Mouse (Mus musculus) hindbrain, embryonic 15.5 days (tissue): ENCODE measurements around the gene Egfem1. TPM values are rescaled to one million over a fixed set of nuclear protein-coding genes. Genes with fewer than 3 reads are reported as not detected.

Source experiments
- ATAC-seq: fragments of 200-750 bp; cut with Nextera tagmentation; 2 replicates; pipeline ENCODE4 v1.8.0; 2017; ENCODE audit warnings: low read depth, moderate number of reproducible peaks, moderate TSS enrichment; ENCODE audit not compliant: low FRiP score
- H3K27ac ChIP-seq: fragments of 300-500 bp; sonication (generic); replicated peaks from 2 replicates; pipeline ENCODE4 v1.5.1; 2015; ENCODE audit warnings: mild to moderate bottlenecking, inconsistent platforms
- H3K27me3 ChIP-seq: fragments of 300-500 bp; sonication (generic); 2 replicates; pipeline ENCODE4 v1.6.1; 2015; ENCODE audit warnings: control low read depth, inconsistent platforms
- H3K36me3 ChIP-seq: fragments of 300-500 bp; sonication (generic); 2 replicates; pipeline ENCODE4 v1.6.1; 2015; ENCODE audit warnings: control low read depth, inconsistent platforms
- H3K4me1 ChIP-seq: fragments of 300-500 bp; sonication (generic); replicated peaks from 2 replicates; pipeline ENCODE4 v1.6.1; 2015; ENCODE audit warnings: control low read depth, inconsistent platforms
- H3K4me2 ChIP-seq: fragments of 300-500 bp; sonication (generic); 2 replicates; pipeline ENCODE4 v1.6.1; 2015; ENCODE audit warnings: moderate library complexity, mild to moderate bottlenecking, inconsistent platforms
- H3K4me3 ChIP-seq: fragments of 300-500 bp; sonication (generic); 2 replicates; pipeline ENCODE4 v1.5.1; 2015; ENCODE audit warnings: mild to moderate bottlenecking, inconsistent platforms
- H3K9ac ChIP-seq: fragments of 300-500 bp; sonication (generic); 2 replicates; pipeline ENCODE4 v1.6.1; 2015; ENCODE audit warnings: inconsistent platforms
- H3K9me3 ChIP-seq: fragments of 300-500 bp; sonication (generic); 2 replicates; pipeline ENCODE4 v1.6.1; 2016; ENCODE audit warnings: control low read depth, inconsistent platforms
- WGBS: fragments of 180-500 bp; shearing (Covaris S2); methylation state at CpG from one replicate; pipeline ENCODE4 v1.1.7; 2015; 5-methylcytosine and 5-hydroxymethylcytosine counted together
- polyA plus RNA-seq: library from polyadenylated mRNA; unstranded; fragments of >200 nt; fragmentation: Nextera tagmentation; extraction: Ambion mirVana; gene quantifications from 2 replicates; pipeline ENCODE4 v1.2.1, GENCODE M21; 2015

Egfem1 gene
- polyA plus RNA-seq, 1 experiment from 2014 or later: 4.6 TPM

DNA sequence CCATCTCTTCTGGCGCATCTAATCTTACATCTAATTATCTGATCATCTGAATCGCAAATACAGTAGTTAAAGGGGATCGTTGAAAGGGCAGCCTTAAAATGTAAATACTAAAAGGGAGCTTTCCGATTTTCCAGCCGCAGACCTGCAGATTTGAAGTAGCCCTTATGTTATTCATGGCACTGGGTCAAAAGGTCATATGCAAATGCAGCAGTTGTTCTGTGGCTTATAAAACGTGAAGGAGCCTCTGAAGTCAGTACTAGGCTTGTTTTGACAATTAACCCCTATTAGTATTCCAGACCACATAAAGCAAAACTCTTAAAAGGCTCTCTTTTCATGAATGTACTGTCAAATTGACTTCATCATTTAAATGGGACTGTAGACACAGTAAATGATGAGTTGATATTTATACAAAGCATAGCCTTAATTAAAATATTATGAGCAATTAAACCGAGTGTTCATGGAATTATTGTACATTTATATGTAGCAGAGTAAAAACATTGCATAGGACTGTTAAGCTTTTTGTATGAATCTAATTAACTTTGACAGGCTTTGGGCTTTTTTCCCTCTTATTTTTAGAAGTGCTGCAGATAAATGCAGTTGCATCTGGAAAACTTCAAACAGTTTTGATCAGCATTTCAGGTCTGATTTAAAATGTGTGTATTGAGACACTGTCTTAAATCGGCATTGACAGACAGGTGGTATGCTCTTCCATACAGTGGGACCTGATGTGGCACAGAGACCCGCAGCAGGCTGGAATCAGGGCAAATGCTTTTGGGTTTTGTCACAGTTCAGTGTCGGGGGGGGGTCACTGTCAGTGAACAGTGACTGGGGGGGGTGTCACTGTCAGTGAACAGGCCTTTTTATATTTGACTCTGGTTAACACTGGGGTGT is 54.5 kb downstream of the Egfem1 start:
- Histone ChIP-seq H3K27me3 (no peaks in the 10 kb centered on the region; the same call in 1 of the 2 replicates), H3K4me1 (peaks cover 29% of the 10 kb centered on the region), H3K4me3 (no peak overlapping the region), H3K36me3 (no peaks in the 10 kb centered on the region), H3K27ac (no peak overlapping the region), H3K9me3 (no peaks in the 10 kb centered on the region), H3K4me2 (no peak overlapping the region; the same call in 1 of the 2 replicates), H3K9ac (no peak overlapping the region)
- peak; percentile 59; the same call in 1 of the 2 replicates for ATAC-seq
- 11% methylated on average over 10 of the region's 10 CpGs for WGBS

DNA sequence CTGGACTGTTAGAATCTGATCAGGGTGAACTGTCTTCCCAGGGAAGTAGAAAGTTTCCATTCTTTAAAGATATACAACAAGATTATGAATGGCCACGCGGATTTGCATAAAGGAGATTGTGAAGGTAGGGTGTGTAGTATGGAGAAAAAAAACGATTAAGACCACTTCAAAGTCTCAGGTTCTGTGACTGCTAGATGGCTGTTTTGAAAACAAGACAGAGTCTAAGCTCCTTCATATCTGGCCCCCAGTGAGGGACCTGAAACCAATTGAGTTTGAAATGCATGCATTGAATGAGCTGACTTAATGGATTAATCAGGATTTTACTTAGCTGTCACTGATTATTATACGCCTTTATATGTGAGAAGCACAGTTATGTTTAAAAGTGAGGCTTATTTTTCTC is 86.6 kb downstream of the Egfem1 start:
- Histone ChIP-seq H3K4me2 (no peak overlapping the region), H3K27ac (no peak overlapping the region), H3K27me3 (no peaks in the 10 kb centered on the region), H3K4me3 (no peak overlapping the region), H3K9ac (no peak overlapping the region), H3K36me3 (no peaks in the 10 kb centered on the region), H3K9me3 (no peaks in the 10 kb centered on the region), H3K4me1 (no peaks in the 10 kb centered on the region)
- no peak for ATAC-seq
- 85% methylated on average over 4 of the region's 4 CpGs for WGBS

DNA sequence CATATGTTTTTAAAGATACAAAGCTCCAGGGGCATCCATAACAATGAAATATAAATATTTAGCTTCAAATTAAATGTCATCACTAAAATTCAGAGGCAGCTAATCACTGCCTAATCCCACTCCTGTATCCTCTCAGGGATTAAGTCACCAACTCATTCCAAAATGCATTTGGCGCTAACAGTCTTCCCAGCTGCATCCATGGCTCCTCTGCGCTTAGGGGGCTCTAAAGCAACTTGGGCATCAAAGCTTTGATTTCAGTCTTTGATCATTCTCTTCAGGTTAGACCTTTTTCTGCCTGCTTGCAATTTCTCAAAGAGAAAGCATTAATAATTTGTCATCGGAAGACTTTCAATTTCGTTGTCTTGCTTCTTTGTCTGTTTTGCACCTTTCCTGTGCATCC is 87.2 kb downstream of the Egfem1 start:
- no peak overlapping the region for H3K4me3 ChIP-seq
- no peaks in the 10 kb centered on the region for H3K9me3 ChIP-seq
- H3K9ac ChIP-seq: no peak overlapping the region
- H3K36me3 ChIP-seq: no peaks in the 10 kb centered on the region
- no peaks in the 10 kb centered on the region for H3K27me3 ChIP-seq
- H3K4me1 ChIP-seq: no peaks in the 10 kb centered on the region
- 69% methylated on average over 4 of the region's 4 CpGs for WGBS
- H3K27ac ChIP-seq: no peak overlapping the region
- no peak overlapping the region for H3K4me2 ChIP-seq
- ATAC-seq: no peak

DNA sequence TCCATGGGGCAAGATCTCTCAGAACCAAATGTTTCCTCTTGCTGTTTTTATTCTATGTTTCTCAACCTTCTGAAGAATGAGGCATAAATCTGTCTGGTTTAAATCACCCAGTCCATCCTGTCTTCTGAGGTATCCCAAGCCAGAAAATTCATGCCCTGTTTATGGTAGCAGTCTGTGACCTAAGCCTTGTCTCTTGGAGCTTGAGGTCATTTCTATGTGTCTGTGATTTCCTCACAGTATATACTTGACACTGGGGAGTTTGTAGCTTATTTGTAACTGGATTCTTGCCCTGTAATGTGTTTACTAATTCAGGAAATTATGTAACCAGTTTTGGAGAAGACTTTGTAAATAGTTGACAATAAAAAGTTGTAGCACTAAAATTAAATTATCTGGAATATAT is 95.2 kb downstream of the Egfem1 start:
- ATAC-seq: no peak
- no peaks in the 10 kb centered on the region for H3K9me3 ChIP-seq
- H3K36me3 ChIP-seq: no peaks in the 10 kb centered on the region
- H3K27ac ChIP-seq: no peak overlapping the region
- H3K4me1 ChIP-seq: no peaks in the 10 kb centered on the region
- no peak overlapping the region for H3K4me2 ChIP-seq
- no peak overlapping the region for H3K4me3 ChIP-seq
- no peak overlapping the region for H3K9ac ChIP-seq
- H3K27me3 ChIP-seq: no peaks in the 10 kb centered on the region

GRCm38 (mm10) chr3:29182988-29183387 is 101.2 kb downstream of the Egfem1 start:
- Histone ChIP-seq H3K36me3 (no peaks in the 10 kb centered on the region), H3K9me3 (no peaks in the 10 kb centered on the region), H3K4me3 (no peak overlapping the region), H3K27ac (peak overlapping the region; percentile 42), H3K27me3 (no peaks in the 10 kb centered on the region), H3K4me1 (peaks cover 21% of the 10 kb centered on the region), H3K9ac (no peak overlapping the region), H3K4me2 (no peak overlapping the region)
- WGBS: 42% methylated on average over 10 of the region's 10 CpGs
- peak; percentile 71; the same call in 1 of the 2 replicates for ATAC-seq

- no peaks in the 10 kb centered on the region for H3K27me3 ChIP-seq
- no peaks in the 10 kb centered on the region for H3K9me3 ChIP-seq
- H3K4me2 ChIP-seq: peak overlapping the region; percentile 23
- peaks cover 21% of the 10 kb centered on the region for H3K4me1 ChIP-seq
- H3K9ac ChIP-seq: 0 out of 2 replicates have a peak overlapping the region, but pooled peaks have one; percentile 27
- no peak overlapping the region for H3K4me3 ChIP-seq
- H3K27ac ChIP-seq: peak overlapping the region; percentile 73
- ATAC-seq: peak; percentile 52; the same call in 1 of the 2 replicates
- H3K36me3 ChIP-seq: no peaks in the 10 kb centered on the region
- WGBS: 24% methylated on average over 7 of the region's 7 CpGs
Measured at GRCm38 (mm10) chr3:29183615-29184198, 101.9 kb downstream of the Egfem1 start.

GRCm38 (mm10) chr3:29184486-29185241 is 102.8 kb downstream of the Egfem1 start:
- Histone ChIP-seq H3K27me3 (no peaks in the 10 kb centered on the region), H3K36me3 (no peaks in the 10 kb centered on the region), H3K9me3 (no peaks in the 10 kb centered on the region), H3K27ac (no peak overlapping the region), H3K4me3 (no peak overlapping the region), H3K9ac (no peak overlapping the region), H3K4me2 (no peak overlapping the region), H3K4me1 (peaks cover 21% of the 10 kb centered on the region)
- WGBS: 33% methylated on average over 7 of the region's 7 CpGs
- ATAC-seq: no peak

- H3K9me3 ChIP-seq: no peaks in the 10 kb centered on the region
- H3K4me2 ChIP-seq: no peak overlapping the region
- no peak overlapping the region for H3K4me3 ChIP-seq
- 73% methylated on average over 6 of the region's 6 CpGs for WGBS
- no peaks in the 10 kb centered on the region for H3K36me3 ChIP-seq
- H3K27ac ChIP-seq: no peak overlapping the region
- no peaks in the 10 kb centered on the region for H3K4me1 ChIP-seq
- no peaks in the 10 kb centered on the region for H3K27me3 ChIP-seq
- ATAC-seq: no peak
- H3K9ac ChIP-seq: no peak overlapping the region
Measured at GRCm38 (mm10) chr3:29190263-29190662, 108.4 kb downstream of the Egfem1 start.

GRCm38 (mm10) chr3:29197727-29198512 is 116.1 kb downstream of the Egfem1 start:
- no peak overlapping the region for H3K4me3 ChIP-seq
- no peak overlapping the region for H3K4me2 ChIP-seq
- no peaks in the 10 kb centered on the region for H3K9me3 ChIP-seq
- H3K36me3 ChIP-seq: no peaks in the 10 kb centered on the region
- no peaks in the 10 kb centered on the region for H3K4me1 ChIP-seq
- no peak overlapping the region for H3K27ac ChIP-seq
- no peaks in the 10 kb centered on the region for H3K27me3 ChIP-seq
- H3K9ac ChIP-seq: no peak overlapping the region
- ATAC-seq: no peak
- 74% methylated on average over 10 of the region's 10 CpGs for WGBS

- Histone ChIP-seq H3K4me3 (no peak overlapping the region), H3K4me1 (no peaks in the 10 kb centered on the region), H3K27me3 (no peaks in the 10 kb centered on the region), H3K9me3 (no peaks in the 10 kb centered on the region), H3K27ac (no peak overlapping the region), H3K36me3 (no peaks in the 10 kb centered on the region), H3K9ac (no peak overlapping the region), H3K4me2 (no peak overlapping the region)
- no peak for ATAC-seq
- WGBS: 72% methylated on average over 8 of the region's 8 CpGs
Measured at GRCm38 (mm10) chr3:29200601-29201000, 118.8 kb downstream of the Egfem1 start.

GRCm38 (mm10) chr3:29202536-29202935 is 120.7 kb downstream of the Egfem1 start:
- H3K27ac ChIP-seq: no peak overlapping the region
- H3K4me3 ChIP-seq: no peak overlapping the region
- WGBS: 94% methylated on average over 6 of the region's 6 CpGs
- H3K4me2 ChIP-seq: no peak overlapping the region
- no peaks in the 10 kb centered on the region for H3K9me3 ChIP-seq
- H3K4me1 ChIP-seq: no peaks in the 10 kb centered on the region
- H3K9ac ChIP-seq: no peak overlapping the region
- H3K27me3 ChIP-seq: no peaks in the 10 kb centered on the region
- no peak for ATAC-seq
- H3K36me3 ChIP-seq: no peaks in the 10 kb centered on the region
